Mouse (Mus musculus): ENCODE measurements around the gene Grid1.

DNA sequence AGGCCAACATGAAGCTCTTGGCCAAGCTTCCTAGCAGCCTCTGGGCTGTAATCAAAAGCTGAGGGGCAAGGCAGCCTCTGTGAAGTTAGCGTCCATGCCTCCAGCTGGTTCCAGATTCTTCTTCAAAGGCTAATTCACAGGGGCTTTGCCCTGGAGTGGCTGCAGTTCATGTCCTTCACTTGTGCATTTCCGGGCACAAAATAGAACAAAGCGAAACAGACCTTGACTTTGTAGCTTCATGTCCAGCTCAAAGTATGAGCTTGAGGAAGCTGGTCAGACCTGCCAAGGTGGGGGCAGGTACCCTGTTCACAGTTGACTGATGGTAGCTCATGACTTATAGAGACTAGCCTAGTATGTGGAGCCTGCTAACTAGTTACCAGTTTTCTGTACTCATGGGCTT, 356.1 kb downstream of the Grid1 start:
- no peak for TF ChIP-seq EP300 (IDR thresholded peaks at IDR 0.05)
- no peak for TF ChIP-seq CTCF (IDR thresholded peaks at IDR 0.05)

Data from lung, postnatal 0 days (tissue).